Mouse (Mus musculus): Measurements from ENCODE around the gene Itgad.

- TF ChIP-seq CTCF (IDR thresholded peaks at IDR 0.05; ENCODE audit: extremely low read depth, insufficient read depth, insufficient read length, insufficient replicate concordance): no peak
- no peak for TF ChIP-seq POLR2A (IDR thresholded peaks at IDR 0.05; ENCODE audit: low read depth, low read length)
Observed at GRCm38 (mm10) chr7:128169996-128170395, 15.8 kb downstream of the Itgad start.

Data from spleen, adult 2 months (tissue).